Mouse (Mus musculus) CD4-positive, CD25-positive, alpha-beta regulatory T cell, adult 9 weeks (primary cell): ENCODE data around the gene Gmppa. TPM values are rescaled to one million over a fixed set of nuclear protein-coding genes. Genes with fewer than 3 reads are reported as not detected.

ENCODE experiments used
- polyA plus RNA-seq: library from polyadenylated mRNA; unstranded; fragments of 100-300 nt; shearing (Covaris generic); gene quantifications from one replicate; pipeline ENCODE4 v1.2.1, GENCODE M21; 2017

Gmppa gene
- polyA plus RNA-seq, result 110 TPM

GRCm38 (mm10) chr1:75435475-75436328 lies at the start of gene Gmppa:
Gmppa (plus strand) TSS chr1:75435930.

GRCm38 (mm10) chr1:75450314-75451005 lies 14.7 kb downstream of the Gmppa start, which contains the start of gene Asic4:
Asic4 (plus strand) TSS chr1:75450436.

GRCm38 (mm10) chr1:75478916-75479634 lies 43.3 kb downstream of the Gmppa start, which contains the start of the genes Chpf and Tmem198:
Chpf (minus strand) TSS chr1:75479307.
Tmem198 (plus strand) TSS chr1:75479532.

Other genes with a start within 250 kb of the Gmppa start
- gene Ankzf1, start 243.8 kb upstream of the Gmppa start, polyA plus RNA-seq, result 49.9 TPM
- gene Atg9a, start 243.7 kb upstream of the Gmppa start, polyA plus RNA-seq, result 28.0 TPM
- 15.1 TPM for gene Glb1l, start 225.1 kb upstream of the Gmppa start, polyA plus RNA-seq
- 114 TPM for gene Stk16, start 225.1 kb upstream of the Gmppa start, polyA plus RNA-seq
- gene Tuba4a, start 216.1 kb upstream of the Gmppa start, polyA plus RNA-seq, result 403 TPM
- gene A630095N17Rik, start 203.8 kb upstream of the Gmppa start, polyA plus RNA-seq, result 0.84 TPM
- 32.8 TPM for gene Dnajb2, start 199.5 kb upstream of the Gmppa start, polyA plus RNA-seq
- gene Ptprn, start 171.4 kb upstream of the Gmppa start, polyA plus RNA-seq, result 0.15 TPM
- not detected for gene Resp18, start 157.5 kb upstream of the Gmppa start, polyA plus RNA-seq
- gene Dnpep, start 117.9 kb upstream of the Gmppa start, polyA plus RNA-seq, result 88.1 TPM
- not detected for gene Des, start 75.6 kb upstream of the Gmppa start, polyA plus RNA-seq
- gene Speg, start 60.6 kb upstream of the Gmppa start, polyA plus RNA-seq, result 0.42 TPM
- gene Asic4, start 14.5 kb downstream of the Gmppa start, polyA plus RNA-seq, result not detected
- gene Chpf, start 43.4 kb downstream of the Gmppa start, polyA plus RNA-seq, result 5.1 TPM
- gene Tmem198, start 43.6 kb downstream of the Gmppa start, polyA plus RNA-seq, result 0.25 TPM
- not detected for gene Obsl1, start 70.5 kb downstream of the Gmppa start, polyA plus RNA-seq
- gene Inha, start 71.1 kb downstream of the Gmppa start, polyA plus RNA-seq, result not detected
- gene Stk11ip, start 85.6 kb downstream of the Gmppa start, polyA plus RNA-seq, result 32.3 TPM
- 0.05 TPM for gene Slc4a3, start 110.3 kb downstream of the Gmppa start, polyA plus RNA-seq